ENCODE assay signal across 9 mouse cellular contexts in the genomic region with DNA sequence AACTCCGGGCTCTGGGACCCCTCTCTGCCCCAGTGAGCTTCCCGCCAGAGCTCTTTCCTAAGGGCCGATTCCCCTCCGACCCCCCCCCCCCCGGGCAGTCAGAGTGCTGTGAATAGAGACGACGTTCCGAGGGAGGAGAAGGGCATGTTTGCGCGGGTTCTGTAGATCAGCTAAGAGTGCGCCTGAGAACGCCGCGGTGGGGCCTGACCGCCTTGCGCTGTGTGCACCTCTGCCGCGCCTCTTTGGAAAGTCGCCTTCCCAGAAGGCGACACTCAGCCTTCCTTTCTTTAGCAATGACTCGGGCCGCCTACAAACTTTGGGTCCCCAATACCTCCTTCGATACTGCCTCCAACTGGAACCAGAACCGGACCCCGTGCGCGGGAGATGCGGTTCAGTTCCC. TPM values are rescaled to one million over a fixed set of nuclear protein-coding genes. Genes with fewer than 3 reads are reported as not detected.
A peak's percentile ranks its signal among the peaks of the same experiment; 100 is the strongest.
DNase-seq lines count a peak whose midpoint lies in the region; ATAC-seq and TF ChIP-seq lines count a peak whose summit lies in the region.
"Had no signal": no experiment of that assay in that cellular context is flagged by ENCODE, and none has a peak within 500 bp of the region (broad histone marks: within the 10 kb centered on the region; RNA-seq: fewer than 3 reads in every experiment).

No protein-coding gene starts in this region.

- H3K27me3 ChIP-seq in heart, embryonic 11.5 days (ENCODE audit: control insufficient read depth, insufficient read depth, low read length) = peaks cover 78% of the 10 kb centered on the region
- H3K27me3 ChIP-seq in lung, embryonic 14.5 days (ENCODE audit: insufficient read depth, low read length) = peaks cover 69% of the 10 kb centered on the region
- peaks cover 73% of the 10 kb centered on the region for H3K27me3 ChIP-seq in embryonic facial prominence, embryonic 15.5 days
- peaks cover 67% of the 10 kb centered on the region for H3K27me3 ChIP-seq in liver, embryonic 16.5 days (ENCODE audit: control insufficient read depth, insufficient read depth, low read depth, low read length)

- TF ChIP-seq CTCF in lung, embryonic 14.5 days (IDR thresholded peaks at IDR 0.05; ENCODE audit: low read depth) = no peak

- H3K4me2 ChIP-seq in heart, embryonic 11.5 days = peak overlapping the region; percentile 41
- H3K4me2 ChIP-seq in lung, embryonic 14.5 days = peak overlapping the region; percentile 36
- H3K4me2 ChIP-seq in embryonic facial prominence, embryonic 15.5 days (replicated peaks) = peak overlapping the region; percentile 31
- peak overlapping the region; percentile 28 for H3K4me2 ChIP-seq in liver, embryonic 16.5 days (ENCODE audit: low read depth, low read length)
- H3K4me2 ChIP-seq: forebrain, embryonic 12.5 days had no signal

- H3K4me1 ChIP-seq in heart, embryonic 11.5 days (ENCODE audit: control insufficient read depth, insufficient read depth, low read length) = peaks cover 17% of the 10 kb centered on the region
- peaks cover 10% of the 10 kb centered on the region for H3K4me1 ChIP-seq in lung, embryonic 14.5 days (ENCODE audit: insufficient read depth)
- peaks cover 35% of the 10 kb centered on the region for H3K4me1 ChIP-seq in embryonic facial prominence, embryonic 15.5 days
- H3K4me1 ChIP-seq in liver, embryonic 16.5 days (ENCODE audit: control insufficient read depth, low read depth, low read length) = peaks cover 47% of the 10 kb centered on the region

- no peaks in the 10 kb centered on the region for H3K9me3 ChIP-seq in heart, embryonic 11.5 days (replicated peaks; ENCODE audit: control insufficient read depth, low read length)
- no peaks in the 10 kb centered on the region for H3K9me3 ChIP-seq in lung, embryonic 14.5 days (ENCODE audit: low read depth, low read length)
- no peaks in the 10 kb centered on the region for H3K9me3 ChIP-seq in embryonic facial prominence, embryonic 15.5 days (replicated peaks)
- H3K9me3 ChIP-seq in liver, embryonic 16.5 days (replicated peaks; ENCODE audit: control insufficient read depth, low read length) = no peaks in the 10 kb centered on the region
- H3K9me3 ChIP-seq: forebrain, embryonic 12.5 days had no signal

- H3K36me3 ChIP-seq in heart, embryonic 11.5 days (ENCODE audit: control insufficient read depth, insufficient read depth, low read length) = no peaks in the 10 kb centered on the region
- H3K36me3 ChIP-seq in lung, embryonic 14.5 days (ENCODE audit: insufficient read depth) = 0 out of 2 replicates have a peak, but pooled peaks cover 4% of the 10 kb centered on the region
- no peaks in the 10 kb centered on the region; the same call in 1 of the 2 replicates for H3K36me3 ChIP-seq in embryonic facial prominence, embryonic 15.5 days
- no peaks in the 10 kb centered on the region for H3K36me3 ChIP-seq in liver, embryonic 16.5 days (ENCODE audit: control insufficient read depth, insufficient read depth)
- H3K36me3 ChIP-seq: forebrain, embryonic 12.5 days had no signal

- DNase-seq in heart, adult 18-20 months = no peak
- no peak for DNase-seq in lung, embryonic 14.5 days
- DNase-seq in lung, adult 18-20 months = no peak
- DNase-seq in urinary bladder, postnatal 10 days (ENCODE audit: low spot score) = no peak
- no peak for DNase-seq in cerebellum, adult 18-20 months

- H3K9ac ChIP-seq in heart, embryonic 11.5 days (ENCODE audit: low read depth, low read length) = no peak overlapping the region
- H3K9ac ChIP-seq in lung, embryonic 14.5 days = no peak overlapping the region
- no peak overlapping the region for H3K9ac ChIP-seq in embryonic facial prominence, embryonic 15.5 days
- no peak overlapping the region for H3K9ac ChIP-seq in liver, embryonic 16.5 days (ENCODE audit: low read depth, low read length)
- H3K9ac ChIP-seq: forebrain, embryonic 12.5 days had no signal

- H3K4me3 ChIP-seq in heart, embryonic 11.5 days (ENCODE audit: low read depth, low read length) = peak overlapping the region; percentile 11; the same call in 1 of the 2 replicates
- peak overlapping the region; percentile 16; the same call in 1 of the 2 replicates for H3K4me3 ChIP-seq in lung, embryonic 14.5 days (ENCODE audit: low read depth, low read length)
- H3K4me3 ChIP-seq in embryonic facial prominence, embryonic 15.5 days (replicated peaks) = peak overlapping the region; percentile 20
- H3K4me3 ChIP-seq in liver, embryonic 16.5 days (ENCODE audit: low read depth, low read length) = 0 out of 2 replicates have a peak overlapping the region, but pooled peaks have one; percentile 13
- H3K4me3 ChIP-seq: forebrain, embryonic 12.5 days had no signal

- no peak overlapping the region for H3K27ac ChIP-seq in heart, embryonic 11.5 days (ENCODE audit: low read depth, low read length)
- no peak overlapping the region for H3K27ac ChIP-seq in lung, embryonic 14.5 days (ENCODE audit: low read depth)
- H3K27ac ChIP-seq in embryonic facial prominence, embryonic 15.5 days (replicated peaks) = no peak overlapping the region
- no peak overlapping the region for H3K27ac ChIP-seq in liver, embryonic 16.5 days (ENCODE audit: low read length)
- H3K27ac ChIP-seq: forebrain, embryonic 12.5 days had no signal

- no peak for ATAC-seq in heart, embryonic 11.5 days (replicated peaks; ENCODE audit: insufficient number of reproducible peaks, low FRiP score, low TSS enrichment)
- no peak for ATAC-seq in lung, embryonic 14.5 days (ENCODE audit: insufficient read depth)
- no peak for ATAC-seq in embryonic facial prominence, embryonic 15.5 days (ENCODE audit: insufficient number of reproducible peaks, low FRiP score, low TSS enrichment, low read depth)
- no peak for ATAC-seq in liver, embryonic 16.5 days (ENCODE audit: low read depth)

- WGBS in heart, embryonic 11.5 days (ENCODE audit: insufficient replicate concordance) = 6% methylated on average over 24 of the region's 28 CpGs
- 8% methylated on average over 24 of the region's 28 CpGs for WGBS in lung, embryonic 14.5 days
- 7% methylated on average over 27 of the region's 28 CpGs for WGBS in embryonic facial prominence, embryonic 15.5 days
- WGBS in liver, embryonic 16.5 days (ENCODE audit: insufficient replicate concordance) = 9% methylated on average over 25 of the region's 28 CpGs

RNA-seq across cellular contexts. Expression of a gene that starts 0.5 kb away (rescaled TPM):
- 1.3 and 2.2 TPM in 2 replicates for polyA plus RNA-seq in heart, embryonic 11.5 days (2014; fragmentation: Nextera tagmentation; extraction: Ambion mirVana)
- total RNA-seq in heart, adult 18-20 months (2021) = not detected
- 0.19 and 0.36 TPM in 2 replicates for polyA plus RNA-seq in lung, embryonic 14.5 days (2014; fragmentation: Nextera tagmentation; extraction: Ambion mirVana)
- polyA plus RNA-seq in embryonic facial prominence, embryonic 15.5 days (2015; fragmentation: Nextera tagmentation; extraction: Ambion mirVana) = 0.59 and 1.0 TPM in 2 replicates
- 1.3 and 2.2 TPM in 2 replicates for polyA plus RNA-seq in liver, embryonic 16.5 days (2015; fragmentation: Nextera tagmentation; extraction: Ambion mirVana)
